Mouse (Mus musculus) brain, embryonic 14.5 days (tissue): ENCODE results near the gene Asap3.

Experiments
- CTCF ChIP-seq: fragments of 200-500 bp; IDR thresholded peaks from 2 replicates; pipeline ENCODE4 v1.5.1; 2012; ENCODE audit warnings: inconsistent platforms, mild to moderate bottlenecking, moderate library complexity, borderline replicate concordance; ENCODE audit not compliant: insufficient read depth, insufficient read length; ENCODE audit errors: extremely low read depth
- POLR2A ChIP-seq: fragments of 200-500 bp; IDR thresholded peaks from 2 replicates; pipeline ENCODE4 v1.6.1; 2012; ENCODE audit warnings: mild to moderate bottlenecking, inconsistent platforms, borderline replicate concordance; ENCODE audit not compliant: poor library complexity, insufficient read depth, insufficient read length, severe bottlenecking; ENCODE audit errors: extremely low read depth

DNA sequence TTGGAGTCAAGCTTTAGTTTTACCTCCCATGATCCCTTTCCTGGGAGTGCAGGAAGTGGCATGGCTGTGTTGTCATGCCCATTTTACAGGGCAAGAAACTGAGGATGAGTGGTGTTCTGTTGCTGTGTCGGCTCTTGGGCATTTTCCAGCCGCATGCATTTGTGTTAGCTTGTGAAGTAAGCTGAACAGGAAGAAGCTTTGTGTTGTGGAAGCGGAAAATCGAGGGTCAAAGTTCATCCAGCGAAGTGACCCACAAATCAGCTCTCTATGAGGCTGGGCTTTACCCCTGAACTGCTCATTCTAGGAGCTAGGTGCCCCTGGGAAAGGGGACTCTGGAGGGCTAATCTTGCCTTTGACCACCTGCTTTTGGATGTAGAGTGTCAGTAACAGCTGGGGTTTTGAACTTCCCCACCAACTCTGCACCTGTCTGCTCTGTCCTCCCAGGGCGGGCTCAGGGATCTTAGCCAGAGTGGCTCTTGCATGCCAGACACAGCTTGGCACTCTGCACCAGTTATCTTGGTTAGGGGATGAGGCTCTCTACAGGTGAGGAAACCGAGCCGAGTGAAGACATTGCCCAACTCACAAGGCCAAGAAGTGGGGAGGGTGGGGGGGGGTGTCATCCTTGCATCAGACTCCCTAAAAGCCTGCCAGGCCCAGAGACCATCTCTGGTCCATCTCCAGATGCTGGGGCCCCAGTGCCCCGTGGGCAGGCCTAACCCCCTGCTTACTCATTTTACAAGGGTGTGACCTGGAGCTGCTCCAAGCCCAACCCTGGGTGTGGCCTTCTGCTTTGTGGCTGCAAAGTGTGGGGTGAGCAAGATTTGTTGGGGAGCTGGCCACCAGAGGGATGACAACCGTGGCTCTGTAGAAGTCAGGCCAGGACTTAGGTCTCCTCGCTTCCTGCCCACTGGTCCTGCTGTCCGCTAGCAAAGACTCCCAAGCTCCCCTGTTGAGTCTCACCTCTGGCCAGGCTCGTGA lies 31.7 kb upstream of the Asap3 start:
- TF ChIP-seq CTCF (no peak), POLR2A (no peak)
